ENCODE assay signal across 11 mouse cellular contexts in the genomic region with DNA sequence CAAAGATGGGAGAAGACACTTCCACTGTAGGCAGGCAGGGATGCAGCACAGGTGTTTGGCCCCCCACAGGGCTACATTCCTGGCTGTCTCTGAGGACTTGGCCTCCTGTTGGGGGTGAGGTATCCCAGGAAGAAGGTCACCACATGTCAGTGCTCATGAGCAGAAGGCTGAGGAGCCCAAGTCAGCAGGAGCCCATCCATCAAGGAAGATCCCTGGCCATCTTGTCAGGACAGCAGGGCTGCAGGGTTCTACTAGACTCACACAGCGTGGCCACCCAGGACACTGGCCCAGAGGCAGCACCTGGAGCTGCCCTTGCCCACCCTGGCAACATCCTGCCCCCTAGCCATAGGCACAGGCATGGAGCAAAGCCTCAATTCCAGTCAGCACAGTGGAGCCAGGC. TPM values are rescaled to one million over a fixed set of nuclear protein-coding genes. Genes with fewer than 3 reads are reported as not detected.
DNase-seq lines count a peak whose midpoint lies in the region; ATAC-seq and TF ChIP-seq lines count a peak whose summit lies in the region.
"Had no signal": no experiment of that assay in that cellular context is flagged by ENCODE, and none has a peak within 500 bp of the region (broad histone marks: within the 10 kb centered on the region; RNA-seq: fewer than 3 reads in every experiment).

No protein-coding gene starts in this region.

- intact Hi-C loops in heart, postnatal 10 days (cut with DNase I) = no loop called here
- intact Hi-C loops in left cerebral cortex, adult 2 months (cut with DNase I) = no loop called here

- no peaks in the 10 kb centered on the region for H3K79me2 ChIP-seq in myocyte (ENCODE audit: control insufficient read depth, insufficient read depth)

- no peak overlapping the region for H3K4me2 ChIP-seq in embryonic facial prominence, embryonic 13.5 days
- H3K4me2 ChIP-seq in myocyte (ENCODE audit: low read depth) = peak overlapping the region; percentile 89

- 61% methylated on average over 1 of the region's 1 CpGs for WGBS in embryonic facial prominence, embryonic 13.5 days

- H3K27ac ChIP-seq in left cerebral cortex, adult 2 months = peak overlapping the region; percentile 72; the same call in 1 of the 2 replicates
- peak overlapping the region; percentile 12; the same call in 1 of the 2 replicates for H3K27ac ChIP-seq in embryonic facial prominence, embryonic 13.5 days
- H3K27ac ChIP-seq: hindbrain, embryonic 13.5 days had no signal

- H3ac ChIP-seq in myocyte (ENCODE audit: control insufficient read depth, insufficient read length) = no peak overlapping the region

- peaks cover 38% of the 10 kb centered on the region for H3K4me1 ChIP-seq in embryonic facial prominence, embryonic 13.5 days

- H3K9ac ChIP-seq in embryonic facial prominence, embryonic 13.5 days = peak overlapping the region; percentile 32; the same call in 1 of the 2 replicates
- H3K9ac ChIP-seq: limb, embryonic 15.5 days had no signal

- no peaks in the 10 kb centered on the region for H3K9me3 ChIP-seq in embryonic facial prominence, embryonic 13.5 days
- H3K9me3 ChIP-seq: hindbrain, embryonic 13.5 days; limb, embryonic 15.5 days; midbrain, embryonic 10.5 days had no signal

- no peak for TF ChIP-seq CTCF in left cerebral cortex, adult 2 months (IDR thresholded peaks at IDR 0.05)

- H3K4me3 ChIP-seq in left cerebral cortex, adult 2 months = no peak overlapping the region
- H3K4me3 ChIP-seq in embryonic facial prominence, embryonic 13.5 days = no peak overlapping the region
- H3K4me3 ChIP-seq in myocyte = no peak overlapping the region
- H3K4me3 ChIP-seq: hindbrain, embryonic 13.5 days had no signal

- peak; percentile 92 for DNase-seq in heart, adult 11 months
- no peak for DNase-seq in heart, postnatal 10 days
- no peak for DNase-seq in left cerebral cortex, adult 2 months (ENCODE audit: extremely low spot score in 1 of 2, low spot score in 2 of 2)
- no peak for DNase-seq in left cerebral cortex, adult 9 months (ENCODE audit: low spot score in 2 of 2)
- DNase-seq in cerebellum, postnatal 10 days = no peak
- no peak for DNase-seq in left cerebral cortex, adult 11 months (ENCODE audit: low spot score)

- H3K36me3 ChIP-seq in embryonic facial prominence, embryonic 13.5 days = peaks cover 43% of the 10 kb centered on the region
- peaks cover 15% of the 10 kb centered on the region for H3K36me3 ChIP-seq in myocyte (ENCODE audit: control insufficient read depth, insufficient read depth)

- ATAC-seq in embryonic facial prominence, embryonic 13.5 days (ENCODE audit: insufficient number of reproducible peaks, insufficient read depth, low FRiP score, low TSS enrichment, low read depth) = no peak

- no peaks in the 10 kb centered on the region for H3K27me3 ChIP-seq in embryonic facial prominence, embryonic 13.5 days
- no peaks in the 10 kb centered on the region for H3K27me3 ChIP-seq in myocyte (ENCODE audit: control insufficient read depth, insufficient read depth, insufficient read length)
- H3K27me3 ChIP-seq: hindbrain, embryonic 13.5 days; limb, embryonic 15.5 days had no signal

- TF ChIP-seq POLR2A in myocyte (IDR thresholded peaks at IDR 0.05; ENCODE audit: insufficient read length, low read depth) = no peak

TF ChIP-seq in myocyte, 11 proteins besides CTCF, POLR2A, EP300 and RAD21:
- TF ChIP-seq TCF3 (IDR thresholded peaks at IDR 0.05; ENCODE audit: insufficient read length, low read depth) = no peak
- TF ChIP-seq SRF (IDR thresholded peaks at IDR 0.05; ENCODE audit: control insufficient read depth, insufficient read length, low read depth) = no peak
- TF ChIP-seq MAX (IDR thresholded peaks at IDR 0.05; ENCODE audit: low read depth) = no peak
- no peak for TF ChIP-seq MYOD1 (IDR thresholded peaks at IDR 0.05; ENCODE audit: control insufficient read depth in 1 of 3, insufficient read length in 2 of 3, low read depth in 2 of 3)
- no peak for TF ChIP-seq REST (IDR thresholded peaks at IDR 0.05; ENCODE audit: insufficient read depth, insufficient read length)
- TF ChIP-seq TCF12 (IDR thresholded peaks at IDR 0.05; ENCODE audit: insufficient read depth, poor library complexity, severe bottlenecking) = no peak
- no peak for TF ChIP-seq POLR2AphosphoS2 (IDR thresholded peaks at IDR 0.05; ENCODE audit: insufficient read length, low read depth)
- no peak for TF ChIP-seq USF1 (IDR thresholded peaks at IDR 0.05; ENCODE audit: low read depth)
- no peak for TF ChIP-seq E2F4 (IDR thresholded peaks at IDR 0.05; ENCODE audit: insufficient read depth)
- TF ChIP-seq MYOG (IDR thresholded peaks at IDR 0.05; ENCODE audit: control insufficient read depth in 1 of 3, insufficient read depth in 1 of 3, insufficient read length in 2 of 3, low read depth in 2 of 3) = no peak
- TF ChIP-seq CEBPB (IDR thresholded peaks at IDR 0.05; ENCODE audit: insufficient read depth, poor library complexity, severe bottlenecking) = no peak

RNA-seq across cellular contexts. Expression of a gene that starts 29.0 kb away (rescaled TPM):
- total RNA-seq in heart, postnatal 10 days (2021) = 100 to 1,000 TPM; 551 to 562 TPM
- 100 to 1,000 TPM; 494 to 526 TPM for total RNA-seq in left cerebral cortex, adult 2 months (2021)
- 445 and 488 TPM in 2 replicates for polyA plus RNA-seq in embryonic facial prominence, embryonic 13.5 days (2015; fragmentation: Nextera tagmentation; extraction: Ambion mirVana)
- 1,278 TPM for polyA plus RNA-seq in myocyte (2012; fragmentation: generic; extraction: Trizol)

RNA-seq across cellular contexts. Expression of a gene that starts 29.4 kb away (rescaled TPM):
- total RNA-seq in heart, postnatal 10 days (2021) = 10 to 100 TPM; 15.1 to 17.6 TPM
- 10 to 100 TPM; 21.4 to 22.1 TPM for total RNA-seq in left cerebral cortex, adult 2 months (2021)
- polyA plus RNA-seq in embryonic facial prominence, embryonic 13.5 days (2015; fragmentation: Nextera tagmentation; extraction: Ambion mirVana) = 15.8 and 16.1 TPM in 2 replicates
- 44.6 TPM for polyA plus RNA-seq in myocyte (2012; fragmentation: generic; extraction: Trizol)

RNA-seq across cellular contexts. Expression of a gene that starts 36.3 kb away (rescaled TPM):
- 10 to 100 TPM; 79.0 to 79.1 TPM for total RNA-seq in heart, postnatal 10 days (2021)
- total RNA-seq in left cerebral cortex, adult 2 months (2021) = 10 to 100 TPM; 73.0 to 76.0 TPM
- polyA plus RNA-seq in embryonic facial prominence, embryonic 13.5 days (2015; fragmentation: Nextera tagmentation; extraction: Ambion mirVana) = 247 and 265 TPM in 2 replicates
- 209 TPM for polyA plus RNA-seq in myocyte (2012; fragmentation: generic; extraction: Trizol)

RNA-seq across cellular contexts. Expression of a gene that starts 39.7 kb away (rescaled TPM):
- total RNA-seq in heart, postnatal 10 days (2021) = 100 to 1,000 TPM; 110 to 112 TPM
- total RNA-seq in left cerebral cortex, adult 2 months (2021) = 100 to 1,000 TPM; 102 to 106 TPM
- 18.5 and 19.0 TPM in 2 replicates for polyA plus RNA-seq in embryonic facial prominence, embryonic 13.5 days (2015; fragmentation: Nextera tagmentation; extraction: Ambion mirVana)
- 150 TPM for polyA plus RNA-seq in myocyte (2012; fragmentation: generic; extraction: Trizol)

RNA-seq across cellular contexts. Expression of a gene that starts 59.5 kb away (rescaled TPM):
- 1 to 10 TPM; 5.0 to 6.1 TPM for total RNA-seq in heart, postnatal 10 days (2021)
- 1 to 10 TPM; 3.5 TPM for total RNA-seq in left cerebral cortex, adult 2 months (2021)
- polyA plus RNA-seq in embryonic facial prominence, embryonic 13.5 days (2015; fragmentation: Nextera tagmentation; extraction: Ambion mirVana) = 3.9 and 4.6 TPM in 2 replicates
- 0.53 TPM for polyA plus RNA-seq in myocyte (2012; fragmentation: generic; extraction: Trizol)
